In genomic region chr1:126681773-126682172, GRCm38 (mm10) we compare ENCODE assay signal across 13 mouse cellular contexts.
DNase-seq lines count a peak whose midpoint lies in the region; ATAC-seq lines count a peak whose summit lies in the region.
"Had no signal": no experiment of that assay in that cellular context is flagged by ENCODE, and none has a peak within 500 bp of the region (broad histone marks: within the 10 kb centered on the region; RNA-seq: fewer than 3 reads in every experiment).

No protein-coding gene starts in this region.

- intact Hi-C loops in heart, postnatal 36 days (cut with DNase I), result no loop called here

- no peaks in the 10 kb centered on the region for H3K27me3 ChIP-seq in hindbrain, embryonic 12.5 days
- H3K27me3 ChIP-seq in midbrain, embryonic 15.5 days (replicated peaks), result no peaks in the 10 kb centered on the region

- H3K4me3 ChIP-seq in hindbrain, embryonic 12.5 days, result no peak overlapping the region
- no peak overlapping the region for H3K4me3 ChIP-seq in midbrain, embryonic 15.5 days

- H3K36me3 ChIP-seq in hindbrain, embryonic 12.5 days, result no peaks in the 10 kb centered on the region
- no peaks in the 10 kb centered on the region for H3K36me3 ChIP-seq in midbrain, embryonic 15.5 days (replicated peaks)

- DNase-seq in Muller cell, postnatal 12 days (ENCODE audit: inconsistent ontology term), result peak; percentile 19
- peak; percentile 6 for DNase-seq in c-Kit-positive CD71-negative TER-119-negative erythroid progenitor cells, embryonic 14.5 days (ENCODE audit: low read depth)
- no peak for DNase-seq in kidney, adult 18-20 months
- no peak for DNase-seq in lung, adult 18-20 months
- DNase-seq in heart, postnatal 36 days, result no peak
- DNase-seq: cerebellum, postnatal 25 days; heart, adult 18-20 months; kidney, postnatal 10 days; thymus, postnatal 25 days had no signal

- H3K9ac ChIP-seq in hindbrain, embryonic 12.5 days, result no peak overlapping the region
- H3K9ac ChIP-seq in midbrain, embryonic 15.5 days, result peak overlapping the region; percentile 15; the same call in 1 of the 2 replicates

- 23% methylated on average over 8 of the region's 8 CpGs for WGBS in hindbrain, embryonic 12.5 days
- 4% methylated on average over 8 of the region's 8 CpGs for WGBS in midbrain, embryonic 15.5 days

- peaks cover 45% of the 10 kb centered on the region for H3K4me1 ChIP-seq in hindbrain, embryonic 12.5 days
- peaks cover 29% of the 10 kb centered on the region for H3K4me1 ChIP-seq in midbrain, embryonic 15.5 days

- no peaks in the 10 kb centered on the region for H3K9me3 ChIP-seq in hindbrain, embryonic 12.5 days (replicated peaks)
- H3K9me3 ChIP-seq in midbrain, embryonic 15.5 days, result no peaks in the 10 kb centered on the region

- 0 out of 2 replicates have a peak overlapping the region, but pooled peaks have one; percentile 11 for H3K4me2 ChIP-seq in hindbrain, embryonic 12.5 days (replicated peaks)
- H3K4me2 ChIP-seq in midbrain, embryonic 15.5 days, result peak overlapping the region; percentile 33

- peak overlapping the region; percentile 65 for H3K27ac ChIP-seq in hindbrain, embryonic 12.5 days
- H3K27ac ChIP-seq in midbrain, embryonic 15.5 days, result peak overlapping the region; percentile 82
- H3K27ac ChIP-seq: macrophage had no signal

- ATAC-seq in hindbrain, embryonic 12.5 days (ENCODE audit: low FRiP score), result peak; percentile 41; the same call in 1 of the 2 replicates
- ATAC-seq in midbrain, embryonic 15.5 days (replicated peaks), result peak; percentile 80
- ATAC-seq in cerebellum, adult (ENCODE audit: insufficient number of reproducible peaks, low FRiP score, low TSS enrichment), result no peak

Comparison
In these comparisons a context has a peak if more than half of its experiments do, and no peak if none do; other contexts are left out.
1. DNase-seq: peak in Muller cell, postnatal 12 days (single experiment) and c-Kit-positive CD71-negative TER-119-negative erythroid progenitor cells, embryonic 14.5 days (single experiment); none in kidney, adult 18-20 months (single experiment), lung, adult 18-20 months (0 of 2) and heart, postnatal 36 days (0 of 2).